Mouse (Mus musculus) hindbrain, postnatal 0 days (tissue): ENCODE measurements around the gene Susd6. TPM values are rescaled to one million over a fixed set of nuclear protein-coding genes. Genes with fewer than 3 reads are reported as not detected.

Experiments used
- ATAC-seq: fragments of 200-750 bp; cut with Nextera tagmentation; 2 replicates; pipeline ENCODE4 v1.8.0; 2017; ENCODE audit warnings: mild to moderate bottlenecking, moderate TSS enrichment, moderate library complexity
- DNase-seq: peaks from one replicate; pipeline ENCODE4 v3.0.0-alpha.2; 2015; ENCODE audit warnings: low spot score
- H3K27ac ChIP-seq: fragments of 300-500 bp; sonication (generic); 2 replicates; pipeline ENCODE4 v1.5.1; 2014; ENCODE audit warnings: mild to moderate bottlenecking
- H3K27me3 ChIP-seq: fragments of 300-500 bp; sonication (generic); 2 replicates; pipeline ENCODE4 v1.6.1; 2014; ENCODE audit warnings: low read length, mixed read lengths; ENCODE audit not compliant: insufficient read depth
- H3K36me3 ChIP-seq: fragments of 300-500 bp; sonication (generic); 2 replicates; pipeline ENCODE4 v1.6.1; 2014; ENCODE audit warnings: low read length, mixed read lengths; ENCODE audit not compliant: insufficient read depth
- H3K4me1 ChIP-seq: fragments of 300-500 bp; sonication (generic); 2 replicates; pipeline ENCODE4 v1.6.1; 2014; ENCODE audit warnings: antibody characterized with exemption, low read length, mixed read lengths; ENCODE audit not compliant: insufficient read depth
- H3K4me2 ChIP-seq: fragments of 300-500 bp; sonication (generic); 2 replicates; pipeline ENCODE4 v1.6.1; 2014; ENCODE audit warnings: low read depth, mild to moderate bottlenecking, low read length, moderate library complexity, mixed read lengths
- H3K4me3 ChIP-seq: fragments of 300-500 bp; sonication (generic); 2 replicates; pipeline ENCODE4 v1.5.1; 2014; ENCODE audit warnings: low read length
- H3K9ac ChIP-seq: fragments of 300-500 bp; sonication (generic); replicated peaks from 2 replicates; pipeline ENCODE4 v1.6.1; 2014; ENCODE audit warnings: mild to moderate bottlenecking, low read length, moderate library complexity, mixed read lengths
- H3K9me3 ChIP-seq: fragments of 300-500 bp; sonication (generic); 2 replicates; pipeline ENCODE4 v1.6.1; 2016; ENCODE audit warnings: low read length, mixed read lengths
- CTCF ChIP-seq: IDR thresholded peaks from 2 replicates; pipeline ENCODE4 v1.5.1; 2016; ENCODE audit warnings: antibody characterized with exemption, control low read depth, low read depth
- WGBS: fragments of 180-500 bp; shearing (Covaris S2); extraction: QIAGEN DNeasy Blood & Tissue Kit; methylation state at CpG from one replicate; pipeline ENCODE4 v1.1.7; 2014; 5-methylcytosine and 5-hydroxymethylcytosine counted together
- polyA plus RNA-seq: library from polyadenylated mRNA; unstranded; fragments of >200 nt; fragmentation: Nextera tagmentation; extraction: Ambion mirVana; gene quantifications from 2 replicates; pipeline ENCODE4 v1.2.1, GENCODE M21; 2015
- total RNA-seq: library from RNA; depleted of rRNA; stranded (reverse); fragments of >200 nt; gene quantifications from 2 replicates; pipeline ENCODE4 v1.2.3, GENCODE M21; 2014

Susd6 gene
- total and polyA plus RNA-seq, 2 experiments from 2014 or later, result 9.2 to 26.3 TPM

- H3K27me3 ChIP-seq, result no peaks in the 10 kb centered on the region
- 91% methylated on average over 3 of the region's 3 CpGs for WGBS
- H3K36me3 ChIP-seq, result no peaks in the 10 kb centered on the region
- ATAC-seq (no peak), DNase-seq (no peak)
- H3K9ac ChIP-seq, result no peak overlapping the region
- H3K4me3 ChIP-seq, result no peak overlapping the region
- no peak for TF ChIP-seq CTCF
- no peaks in the 10 kb centered on the region for H3K4me1 ChIP-seq
- H3K27ac ChIP-seq, result no peak overlapping the region
- H3K9me3 ChIP-seq, result no peaks in the 10 kb centered on the region
- H3K4me2 ChIP-seq, result no peak overlapping the region
Observed at GRCm38 (mm10) chr12:80834156-80834900, 44.0 kb downstream of the Susd6 start.

- Histone ChIP-seq H3K4me3 (no peak overlapping the region), H3K27ac (no peak overlapping the region), H3K36me3 (no peaks in the 10 kb centered on the region), H3K4me2 (no peak overlapping the region), H3K27me3 (no peaks in the 10 kb centered on the region), H3K9ac (no peak overlapping the region), H3K9me3 (no peaks in the 10 kb centered on the region), H3K4me1 (no peaks in the 10 kb centered on the region)
- WGBS, result 93% methylated on average over 3 of the region's 8 CpGs
- TF ChIP-seq CTCF, result no peak
- no peak for ATAC-seq
- DNase-seq, result no peak
Observed at GRCm38 (mm10) chr12:80834901-80835570, 44.7 kb downstream of the Susd6 start.

- H3K4me3 ChIP-seq, result no peak overlapping the region
- H3K9ac ChIP-seq, result no peak overlapping the region
- no peak overlapping the region for H3K4me2 ChIP-seq
- no peak for TF ChIP-seq CTCF
- no peaks in the 10 kb centered on the region for H3K9me3 ChIP-seq
- H3K27me3 ChIP-seq, result no peaks in the 10 kb centered on the region
- no peak overlapping the region for H3K27ac ChIP-seq
- WGBS, result 69% methylated on average over 3 of the region's 3 CpGs
- H3K36me3 ChIP-seq, result no peaks in the 10 kb centered on the region
- DNase-seq, result no peak
- no peaks in the 10 kb centered on the region for H3K4me1 ChIP-seq
- no peak for ATAC-seq
Observed at GRCm38 (mm10) chr12:80837614-80838013, 47.3 kb downstream of the Susd6 start.

- no peaks in the 10 kb centered on the region for H3K27me3 ChIP-seq
- TF ChIP-seq CTCF, result no peak
- H3K9ac ChIP-seq, result no peak overlapping the region
- no peaks in the 10 kb centered on the region for H3K9me3 ChIP-seq
- H3K4me3 ChIP-seq, result no peak overlapping the region
- DNase-seq (no peak), ATAC-seq (no peak)
- no peak overlapping the region for H3K4me2 ChIP-seq
- H3K4me1 ChIP-seq, result no peaks in the 10 kb centered on the region
- H3K27ac ChIP-seq, result no peak overlapping the region
- H3K36me3 ChIP-seq, result no peaks in the 10 kb centered on the region
Observed at GRCm38 (mm10) chr12:80838271-80838670, 48.0 kb downstream of the Susd6 start.

GRCm38 (mm10) chr12:80838787-80839186, 48.5 kb downstream of the Susd6 start:
- Histone ChIP-seq H3K4me1 (no peaks in the 10 kb centered on the region), H3K4me2 (no peak overlapping the region), H3K9ac (no peak overlapping the region), H3K36me3 (no peaks in the 10 kb centered on the region), H3K9me3 (no peaks in the 10 kb centered on the region), H3K4me3 (no peak overlapping the region), H3K27me3 (no peaks in the 10 kb centered on the region), H3K27ac (no peak overlapping the region)
- no peak for ATAC-seq
- no peak for TF ChIP-seq CTCF
- DNase-seq, result no peak
- 88% methylated on average over 2 of the region's 2 CpGs for WGBS

GRCm38 (mm10) chr12:80839631-80840030, 49.3 kb downstream of the Susd6 start:
- no peak for ATAC-seq
- no peak for TF ChIP-seq CTCF
- H3K9me3 ChIP-seq, result no peaks in the 10 kb centered on the region
- no peak overlapping the region for H3K4me3 ChIP-seq
- WGBS, result 26% methylated on average over 2 of the region's 2 CpGs
- no peaks in the 10 kb centered on the region for H3K27me3 ChIP-seq
- H3K36me3 ChIP-seq, result no peaks in the 10 kb centered on the region
- H3K4me2 ChIP-seq, result no peak overlapping the region
- H3K9ac ChIP-seq, result no peak overlapping the region
- no peak for DNase-seq
- H3K27ac ChIP-seq, result no peak overlapping the region
- no peaks in the 10 kb centered on the region for H3K4me1 ChIP-seq

- no peak for DNase-seq
- ATAC-seq, result no peak
- no peak for TF ChIP-seq CTCF
- 95% methylated on average over 1 of the region's 1 CpGs for WGBS
- H3K27ac ChIP-seq, result no peak overlapping the region
- H3K27me3 ChIP-seq, result no peaks in the 10 kb centered on the region
- H3K9ac ChIP-seq, result no peak overlapping the region
- no peaks in the 10 kb centered on the region for H3K9me3 ChIP-seq
- no peak overlapping the region for H3K4me2 ChIP-seq
- no peak overlapping the region for H3K4me3 ChIP-seq
- H3K4me1 ChIP-seq, result 0 out of 2 replicates have a peak, but pooled peaks cover under 1% of the 10 kb centered on the region
- no peaks in the 10 kb centered on the region for H3K36me3 ChIP-seq
Observed at GRCm38 (mm10) chr12:80841618-80842017, 51.3 kb downstream of the Susd6 start.
